Mouse (Mus musculus) midbrain, embryonic 16.5 days (tissue): ENCODE measurements around the gene Sumf1. TPM values are rescaled to one million over a fixed set of nuclear protein-coding genes. Genes with fewer than 3 reads are reported as not detected.

Experiments used
- ATAC-seq: fragments of 200-750 bp; cut with Nextera tagmentation; 2 replicates; pipeline ENCODE4 v1.8.0; 2017; ENCODE audit warnings: moderate TSS enrichment
- H3K27ac ChIP-seq: fragments of 300-500 bp; sonication (generic); 2 replicates; pipeline ENCODE4 v1.5.1; 2014; ENCODE audit warnings: mild to moderate bottlenecking, low read length, mixed read lengths
- H3K27me3 ChIP-seq: fragments of 300-500 bp; sonication (generic); 2 replicates; pipeline ENCODE4 v1.6.1; 2014; ENCODE audit warnings: low read depth, low read length, mixed read lengths; ENCODE audit not compliant: control insufficient read depth, insufficient read depth
- H3K36me3 ChIP-seq: fragments of 300-500 bp; sonication (generic); 2 replicates; pipeline ENCODE4 v1.6.1; 2014; ENCODE audit warnings: mild to moderate bottlenecking, low read length, moderate library complexity, mixed read lengths; ENCODE audit not compliant: control insufficient read depth, insufficient read depth
- H3K4me1 ChIP-seq: fragments of 300-500 bp; sonication (generic); 2 replicates; pipeline ENCODE4 v1.6.1; 2014; ENCODE audit warnings: mild to moderate bottlenecking, low read length, mixed read lengths; ENCODE audit not compliant: control insufficient read depth, insufficient read depth
- H3K4me2 ChIP-seq: fragments of 300-500 bp; sonication (generic); 2 replicates; pipeline ENCODE4 v1.6.1; 2014; ENCODE audit warnings: mild to moderate bottlenecking, low read length, mixed read lengths
- H3K4me3 ChIP-seq: fragments of 300-500 bp; sonication (generic); 2 replicates; pipeline ENCODE4 v1.5.1; 2014; ENCODE audit warnings: low read depth, mild to moderate bottlenecking, low read length, moderate library complexity, mixed read lengths
- H3K9ac ChIP-seq: fragments of 300-500 bp; sonication (generic); 2 replicates; pipeline ENCODE4 v1.6.1; 2014; ENCODE audit warnings: low read depth, low read length, mixed read lengths
- H3K9me3 ChIP-seq: fragments of 300-500 bp; sonication (generic); replicated peaks from 2 replicates; pipeline ENCODE4 v1.6.1; 2014; ENCODE audit warnings: mild to moderate bottlenecking, low read length, mixed read lengths; ENCODE audit not compliant: control insufficient read depth, poor library complexity, severe bottlenecking
- WGBS: fragments of 180-500 bp; shearing (Covaris S2); extraction: QIAGEN DNeasy Blood & Tissue Kit; methylation state at CpG from one replicate; pipeline ENCODE4 v1.1.7; 2014; 5-methylcytosine and 5-hydroxymethylcytosine counted together
- polyA plus RNA-seq: library from polyadenylated mRNA; unstranded; fragments of >200 nt; fragmentation: Nextera tagmentation; extraction: Ambion mirVana; gene quantifications from 2 replicates; pipeline ENCODE4 v1.2.1, GENCODE M21; 2015

Sumf1 gene
- polyA plus RNA-seq, 1 experiment from 2014 or later, result 11.2 TPM

GRCm38 (mm10) chr6:108095445-108095844 is 89.9 kb downstream of the Sumf1 start:
- Histone ChIP-seq H3K36me3 (no peaks in the 10 kb centered on the region), H3K9me3 (no peaks in the 10 kb centered on the region), H3K4me3 (no peak overlapping the region), H3K27ac (no peak overlapping the region), H3K9ac (no peak overlapping the region), H3K27me3 (no peaks in the 10 kb centered on the region), H3K4me1 (peaks cover 3% of the 10 kb centered on the region; the same call in 1 of the 2 replicates), H3K4me2 (no peak overlapping the region)
- WGBS, result 74% methylated on average over 5 of the region's 5 CpGs
- no peak for ATAC-seq

- H3K27me3 ChIP-seq, result no peaks in the 10 kb centered on the region
- no peak for ATAC-seq
- WGBS, result 66% methylated on average over 3 of the region's 3 CpGs
Measured at GRCm38 (mm10) chr6:108093449-108093848, 91.9 kb downstream of the Sumf1 start.

GRCm38 (mm10) chr6:108092646-108093045 is 92.7 kb downstream of the Sumf1 start:
- H3K36me3 ChIP-seq, result no peaks in the 10 kb centered on the region
- 81% methylated on average over 3 of the region's 3 CpGs for WGBS
- H3K4me1 ChIP-seq, result no peaks in the 10 kb centered on the region
- no peak for ATAC-seq
- no peaks in the 10 kb centered on the region for H3K27me3 ChIP-seq
- H3K9ac ChIP-seq, result no peak overlapping the region
- H3K27ac ChIP-seq, result no peak overlapping the region
- no peak overlapping the region for H3K4me2 ChIP-seq
- H3K4me3 ChIP-seq, result no peak overlapping the region
- H3K9me3 ChIP-seq, result no peaks in the 10 kb centered on the region

More at GRCm38 (mm10) chr6:108093449-108093848, 91.9 kb downstream of the Sumf1 start:
- H3K27ac ChIP-seq, result no peak overlapping the region
- H3K36me3 ChIP-seq, result no peaks in the 10 kb centered on the region
- H3K4me1 ChIP-seq, result no peaks in the 10 kb centered on the region
- H3K4me3 ChIP-seq, result no peak overlapping the region
- H3K9me3 ChIP-seq, result no peaks in the 10 kb centered on the region
- no peak overlapping the region for H3K4me2 ChIP-seq
- no peak overlapping the region for H3K9ac ChIP-seq

GRCm38 (mm10) chr6:108091296-108091695 is 94.1 kb downstream of the Sumf1 start:
- no peaks in the 10 kb centered on the region for H3K36me3 ChIP-seq
- H3K27ac ChIP-seq, result no peak overlapping the region
- H3K27me3 ChIP-seq, result no peaks in the 10 kb centered on the region
- no peaks in the 10 kb centered on the region for H3K9me3 ChIP-seq
- no peaks in the 10 kb centered on the region for H3K4me1 ChIP-seq
- no peak overlapping the region for H3K9ac ChIP-seq
- 78% methylated on average over 1 of the region's 1 CpGs for WGBS
- H3K4me2 ChIP-seq, result no peak overlapping the region
- ATAC-seq, result no peak
- H3K4me3 ChIP-seq, result no peak overlapping the region

GRCm38 (mm10) chr6:108075857-108076256 is 109.5 kb downstream of the Sumf1 start:
- H3K36me3 ChIP-seq, result peaks cover 10% of the 10 kb centered on the region
- 97% methylated on average over 7 of the region's 7 CpGs for WGBS
- no peak overlapping the region for H3K4me2 ChIP-seq
- H3K9me3 ChIP-seq, result no peaks in the 10 kb centered on the region
- ATAC-seq, result no peak
- H3K4me1 ChIP-seq, result no peaks in the 10 kb centered on the region
- H3K27ac ChIP-seq, result no peak overlapping the region
- no peaks in the 10 kb centered on the region for H3K27me3 ChIP-seq
- no peak overlapping the region for H3K9ac ChIP-seq
- no peak overlapping the region for H3K4me3 ChIP-seq

GRCm38 (mm10) chr6:108074624-108075023 is 110.8 kb downstream of the Sumf1 start:
- H3K4me2 ChIP-seq, result no peak overlapping the region
- H3K27ac ChIP-seq, result no peak overlapping the region
- ATAC-seq, result no peak
- H3K36me3 ChIP-seq, result peaks cover 10% of the 10 kb centered on the region
- H3K9me3 ChIP-seq, result no peaks in the 10 kb centered on the region
- no peak overlapping the region for H3K9ac ChIP-seq
- no peaks in the 10 kb centered on the region for H3K27me3 ChIP-seq
- H3K4me3 ChIP-seq, result no peak overlapping the region
- H3K4me1 ChIP-seq, result no peaks in the 10 kb centered on the region
- 95% methylated on average over 10 of the region's 10 CpGs for WGBS

- Histone ChIP-seq H3K9ac (no peak overlapping the region), H3K27ac (no peak overlapping the region), H3K4me1 (no peaks in the 10 kb centered on the region), H3K27me3 (no peaks in the 10 kb centered on the region), H3K4me2 (no peak overlapping the region), H3K9me3 (no peaks in the 10 kb centered on the region), H3K4me3 (no peak overlapping the region), H3K36me3 (peaks cover 10% of the 10 kb centered on the region)
- ATAC-seq, result no peak
- WGBS, result 91% methylated on average over 2 of the region's 2 CpGs
Measured at GRCm38 (mm10) chr6:108073931-108074330, 111.5 kb downstream of the Sumf1 start.

- Histone ChIP-seq H3K4me1 (no peaks in the 10 kb centered on the region), H3K27ac (no peak overlapping the region), H3K9ac (no peak overlapping the region), H3K9me3 (no peaks in the 10 kb centered on the region), H3K4me2 (no peak overlapping the region), H3K4me3 (no peak overlapping the region), H3K36me3 (peaks cover 10% of the 10 kb centered on the region), H3K27me3 (no peaks in the 10 kb centered on the region)
- no peak for ATAC-seq
- WGBS, result 74% methylated on average over 5 of the region's 5 CpGs
Measured at GRCm38 (mm10) chr6:108073071-108073470, 112.3 kb downstream of the Sumf1 start.

- Histone ChIP-seq H3K27ac (no peak overlapping the region), H3K4me1 (no peaks in the 10 kb centered on the region), H3K9me3 (no peaks in the 10 kb centered on the region), H3K4me2 (no peak overlapping the region), H3K4me3 (no peak overlapping the region), H3K9ac (no peak overlapping the region), H3K36me3 (peaks cover 4% of the 10 kb centered on the region), H3K27me3 (no peaks in the 10 kb centered on the region)
- no peak for ATAC-seq
- WGBS, result 89% methylated on average over 7 of the region's 7 CpGs
Measured at GRCm38 (mm10) chr6:108070947-108071346, 114.4 kb downstream of the Sumf1 start.
